Mouse (Mus musculus) c-Kit-positive CD71-positive TER-119-negative erythroid progenitor cells, embryonic 14.5 days (primary cell): ENCODE results near the gene Gstt4.
"Not testable (repeated sequence)": the region's sequence is repeated elsewhere in the genome, so short reads cannot be mapped to it uniquely, and the experiment has no call there.

Experiments used
- DNase-seq: peaks from one replicate; pipeline ENCODE4 v3.0.0-alpha.2; 2013; ENCODE audit warnings: low read depth

Gene Gstt4

GRCm38 (mm10) chr10:75822443-75822842 is at the start of gene Gstt4:
Gstt4 (minus strand) TSS chr10:75822543.
- DNase-seq = no peak

DNA sequence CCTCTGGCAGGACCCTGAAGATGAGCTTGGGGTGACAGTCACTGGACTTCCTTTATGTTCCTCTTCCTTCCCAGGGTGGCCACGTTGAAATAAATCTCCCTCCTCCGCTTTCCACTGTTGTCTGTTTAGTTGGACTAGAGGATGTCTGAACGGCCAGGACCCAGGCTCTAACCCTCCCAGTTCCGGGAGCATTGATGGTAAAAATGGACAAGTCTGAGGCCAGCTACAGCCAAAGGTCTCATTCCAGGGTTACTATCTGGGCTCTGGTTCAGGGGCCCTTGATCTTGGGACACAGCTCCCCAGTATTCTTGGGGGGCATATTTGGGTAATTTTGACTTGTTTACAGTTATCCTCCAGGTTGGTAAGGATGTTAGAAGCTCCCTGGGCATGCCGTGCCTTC is 39.2 kb upstream of the Gstt4 start:
- DNase-seq = no peak

- no peak for DNase-seq
Observed at GRCm38 (mm10) chr10:75860746-75861145, 38.4 kb upstream of the Gstt4 start.

GRCm38 (mm10) chr10:75859786-75860470 is 37.6 kb upstream of the Gstt4 start, which contains the start of gene Mif:
Mif (minus strand) TSS chr10:75860240.
- peak; percentile 80 for DNase-seq

DNA sequence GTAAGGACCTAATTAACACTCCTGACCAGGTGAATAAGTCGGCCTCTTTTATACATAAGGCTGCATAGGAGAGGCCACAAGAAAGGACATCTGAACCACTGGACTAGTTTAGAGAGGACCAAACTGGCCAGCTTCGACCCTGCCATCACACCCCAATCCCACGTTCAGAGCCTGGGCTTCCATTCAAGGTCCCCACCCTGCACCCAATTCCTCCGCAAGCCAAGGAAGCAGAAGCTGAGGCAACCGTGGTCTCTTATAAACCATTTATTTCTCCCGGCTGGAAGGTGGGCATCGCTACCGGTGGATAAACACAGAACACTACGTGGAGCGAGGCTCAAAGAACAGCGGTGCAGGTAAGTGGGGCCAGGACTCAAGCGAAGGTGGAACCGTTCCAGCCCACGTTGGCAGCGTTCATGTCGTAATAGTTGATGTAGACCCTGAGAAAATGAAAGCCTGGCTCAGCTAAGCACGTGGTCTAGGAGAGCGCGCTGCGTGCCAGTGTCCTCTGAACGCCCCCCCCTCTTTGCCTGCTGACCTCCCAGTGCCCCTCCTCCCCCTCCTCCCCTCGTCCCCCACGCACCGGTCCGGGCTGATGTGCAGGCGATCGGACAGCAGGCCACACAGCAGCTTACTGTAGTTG is 36.9 kb upstream of the Gstt4 start:
- no peak for DNase-seq

DNA sequence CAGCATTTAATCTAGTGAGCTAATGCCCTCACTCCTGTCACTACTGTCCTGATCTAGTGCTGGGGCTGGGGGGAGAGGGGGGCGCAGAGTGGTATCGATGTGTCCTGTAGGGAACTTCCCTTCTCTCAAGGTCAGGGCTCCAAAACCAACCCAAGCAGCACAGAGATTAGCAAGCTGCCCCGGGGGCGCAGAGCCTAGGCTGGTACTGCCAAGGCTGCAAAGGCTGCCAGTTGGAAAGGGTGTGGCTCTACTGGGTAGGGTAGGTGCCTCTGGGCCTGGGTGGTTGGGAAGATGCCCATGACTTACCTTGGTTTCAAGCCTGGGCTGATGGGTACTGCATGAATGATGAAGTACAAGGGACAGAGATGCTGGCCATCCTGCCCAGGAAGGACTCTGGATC is 35.3 kb upstream of the Gstt4 start:
- no peak for DNase-seq

GRCm38 (mm10) chr10:75856976-75857375 is 34.6 kb upstream of the Gstt4 start:
- DNase-seq = no peak

DNA sequence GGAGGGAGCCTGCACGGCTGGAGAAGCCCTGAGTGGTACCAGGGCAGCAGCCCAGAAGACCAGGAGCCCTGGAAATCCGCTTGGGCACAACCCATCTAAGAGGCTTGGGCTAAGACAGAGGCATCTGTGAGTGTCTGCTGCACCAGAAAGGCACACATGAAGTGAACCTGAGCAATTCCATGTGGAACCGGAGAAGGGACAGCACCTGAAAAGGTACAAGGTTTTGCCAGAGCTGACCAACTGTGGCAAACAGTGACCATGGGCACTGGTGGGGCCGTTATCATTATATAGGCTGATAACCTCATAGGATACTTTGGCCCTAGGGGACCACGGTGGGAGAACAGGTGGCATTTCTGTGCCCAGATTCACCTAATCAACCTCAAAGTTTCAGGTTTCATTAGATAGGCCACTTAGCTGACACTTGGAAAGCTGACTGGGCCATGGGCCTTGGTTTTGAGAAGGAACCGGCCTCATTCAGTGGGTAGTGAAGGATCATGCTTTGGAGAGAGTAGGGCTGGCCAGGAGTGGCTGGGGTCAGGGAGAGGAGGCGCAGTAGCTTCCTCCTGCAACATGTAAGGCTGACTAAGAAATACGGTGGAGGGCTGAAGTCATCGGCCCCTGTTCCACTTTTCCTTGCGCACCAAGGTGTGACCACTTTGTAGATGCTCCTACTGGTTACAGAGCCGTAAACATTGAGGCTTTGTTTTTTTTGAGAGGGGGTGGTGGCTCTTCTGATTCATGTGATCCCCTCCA is 34.0 kb upstream of the Gstt4 start:
- DNase-seq = no peak

- no peak for DNase-seq
Observed at GRCm38 (mm10) chr10:75855416-75855981, 33.2 kb upstream of the Gstt4 start.

GRCm38 (mm10) chr10:75854791-75855190 is 32.4 kb upstream of the Gstt4 start:
- DNase-seq = no peak

DNA sequence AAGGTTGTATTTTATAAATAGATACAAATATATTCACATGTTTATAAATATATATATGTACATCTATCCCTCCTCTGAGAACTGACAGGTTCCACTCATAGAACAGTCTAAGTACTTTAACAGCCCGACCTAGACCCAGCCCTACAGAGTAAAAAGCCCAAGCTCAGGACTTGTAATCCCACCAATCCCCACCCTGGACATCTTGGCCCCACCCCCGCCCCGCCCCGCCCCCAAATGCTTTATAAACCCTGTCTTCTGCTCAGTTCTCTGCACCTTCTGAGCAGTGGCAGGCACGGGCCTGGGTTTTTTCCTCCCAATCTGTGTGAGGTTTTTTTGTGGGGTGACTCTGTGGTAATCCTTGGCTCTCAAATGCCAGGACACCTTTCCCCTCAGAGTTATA is 31.8 kb upstream of the Gstt4 start:
- DNase-seq = no peak

- DNase-seq = peak; percentile 89
Observed at GRCm38 (mm10) chr10:75853452-75853851, 31.1 kb upstream of the Gstt4 start.

DNA sequence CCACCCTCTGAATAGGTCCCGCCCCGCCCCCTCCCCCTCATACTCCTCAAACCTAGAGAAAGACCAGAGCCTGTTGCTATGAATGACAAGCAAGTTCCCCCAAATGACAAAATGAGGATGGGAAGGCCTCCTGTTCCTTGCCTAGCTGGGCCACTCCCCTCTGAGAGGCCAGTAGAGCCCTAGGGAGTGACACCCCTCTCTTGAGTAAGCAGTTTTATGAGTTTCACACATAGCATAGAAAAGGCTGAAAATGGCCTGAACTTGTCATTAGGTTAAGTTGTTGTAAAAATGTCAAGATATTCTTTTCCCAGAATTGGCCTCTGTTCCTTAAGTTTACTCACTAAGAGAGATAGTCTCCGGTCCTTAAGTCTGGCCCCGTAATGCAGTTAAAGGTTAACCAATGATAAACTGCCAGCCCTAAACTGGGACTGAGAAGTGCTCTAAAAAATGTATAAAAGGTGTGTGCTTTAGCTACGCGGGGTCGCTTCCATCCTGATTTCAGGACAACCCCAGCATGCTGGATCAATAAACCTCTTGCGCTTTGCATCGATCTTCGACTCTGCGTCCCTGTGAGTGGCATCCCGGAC is 30.3 kb upstream of the Gstt4 start:
- no peak for DNase-seq

GRCm38 (mm10) chr10:75851681-75852080 is 29.3 kb upstream of the Gstt4 start:
- no peak for DNase-seq

- no peak for DNase-seq
Observed at GRCm38 (mm10) chr10:75851076-75851475, 28.7 kb upstream of the Gstt4 start.

GRCm38 (mm10) chr10:75848382-75848781 is 26.0 kb upstream of the Gstt4 start:
- no peak for DNase-seq

GRCm38 (mm10) chr10:75845306-75845930 is 23.1 kb upstream of the Gstt4 start:
- DNase-seq = no peak

DNA sequence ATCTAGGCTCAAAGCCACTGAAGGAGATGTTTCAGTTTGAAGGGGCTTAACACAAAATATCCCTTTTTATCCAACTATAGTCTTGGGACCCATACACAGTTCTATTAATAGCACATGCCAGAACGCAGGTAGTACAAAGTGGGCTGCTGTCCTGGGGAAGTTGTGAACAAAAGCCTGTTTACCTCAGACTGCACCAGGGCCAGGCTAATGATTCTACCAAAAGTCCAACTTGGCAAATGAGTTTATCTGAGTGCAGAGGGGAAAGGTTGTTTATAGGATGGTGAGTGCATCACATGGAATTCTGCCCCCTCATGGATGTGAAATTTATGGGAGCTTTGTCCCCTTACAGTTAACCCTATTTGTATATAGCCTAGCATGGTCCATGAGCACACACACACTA is 22.5 kb upstream of the Gstt4 start:
- no peak for DNase-seq

DNA sequence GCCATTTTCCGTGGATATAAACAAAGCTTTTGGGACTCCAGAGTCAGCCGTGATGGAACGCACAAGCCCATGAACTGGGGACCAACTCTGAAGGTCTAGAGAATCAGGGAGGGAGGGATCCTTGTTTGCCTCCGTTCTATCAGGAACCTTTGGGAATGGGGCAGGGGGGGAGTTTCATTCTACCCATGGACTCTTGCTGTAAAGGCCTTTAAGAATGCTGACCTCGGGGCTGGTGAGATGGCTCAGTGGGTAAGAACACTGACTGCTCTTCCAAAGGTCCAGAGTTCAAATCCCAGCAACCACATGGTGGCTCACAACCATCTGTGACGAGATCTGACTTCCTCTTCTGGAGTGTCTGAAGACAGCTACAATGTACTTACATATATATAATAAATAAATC is 21.6 kb upstream of the Gstt4 start:
- DNase-seq = not testable (repeated sequence)

- no peak for DNase-seq
Observed at GRCm38 (mm10) chr10:75839092-75839491, 16.7 kb upstream of the Gstt4 start.

DNA sequence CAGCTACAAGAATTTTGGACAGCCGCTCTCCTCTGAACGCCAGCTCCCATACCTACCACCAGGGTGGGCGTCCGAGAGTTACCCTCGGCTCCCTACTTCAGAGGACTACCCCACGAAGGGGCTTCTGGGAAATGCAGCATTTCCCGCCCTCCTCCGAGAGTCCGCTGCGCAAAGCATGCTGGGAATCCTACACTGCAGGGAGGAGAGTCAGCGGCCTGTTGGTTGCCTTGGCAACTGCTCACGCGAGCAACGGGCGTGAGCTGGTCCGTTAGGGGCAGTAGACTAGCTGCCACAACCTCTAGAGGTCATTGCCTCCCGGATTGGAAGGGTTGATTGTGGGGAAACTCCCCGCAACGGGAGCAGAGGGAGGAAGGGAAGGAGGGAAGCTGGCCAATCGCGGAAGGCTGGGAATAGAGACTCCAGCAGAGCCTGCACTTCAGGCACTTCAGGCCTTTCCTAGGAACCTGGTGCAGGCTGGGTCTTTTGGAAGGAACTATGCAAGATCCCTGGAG is 15.0 kb upstream of the Gstt4 start, which contains the start of gene Gstt2:
Gstt2 (minus strand) TSS at position 177 of the 512 bp plus-strand sequence.
- DNase-seq = peak; percentile 90
